Mouse (Mus musculus) heart, postnatal 0 days (tissue): Measurements from ENCODE around the gene Sigmar1.

Experiments
- CTCF ChIP-seq: IDR thresholded peaks from 2 replicates; pipeline ENCODE4 v1.5.1; 2016; ENCODE audit warnings: antibody characterized with exemption, control low read depth, low read depth
- EP300 ChIP-seq: IDR thresholded peaks from 2 replicates; pipeline ENCODE4 v1.6.1; 2016; ENCODE audit warnings: antibody characterized with exemption, low read depth

- TF ChIP-seq CTCF (no peak), EP300 (no peak)
Measured at GRCm38 (mm10) chr4:41756440-41756839, 483 bp upstream of the Sigmar1 start.
